Mouse (Mus musculus) hindbrain, embryonic 14.5 days (tissue): ENCODE data around the gene Ntf3. TPM values are rescaled to one million over a fixed set of nuclear protein-coding genes. Genes with fewer than 3 reads are reported as not detected.

ENCODE experiments used
- ATAC-seq: fragments of 200-750 bp; cut with Nextera tagmentation; 2 replicates; pipeline ENCODE4 v1.8.0; 2017; ENCODE audit warnings: moderate number of reproducible peaks, mild to moderate bottlenecking, moderate TSS enrichment, moderate library complexity; ENCODE audit not compliant: low FRiP score
- DNase-seq: peaks from one replicate; pipeline ENCODE4 v3.0.0-alpha.2; 2015; ENCODE audit warnings: low spot score
- H3K27ac ChIP-seq: fragments of 300-500 bp; sonication (generic); 2 replicates; pipeline ENCODE4 v1.5.1; 2014; ENCODE audit warnings: mild to moderate bottlenecking, moderate library complexity
- H3K27me3 ChIP-seq: fragments of 300-500 bp; sonication (generic); 2 replicates; pipeline ENCODE4 v1.6.1; 2014; ENCODE audit warnings: mild to moderate bottlenecking, low read length, mixed read lengths; ENCODE audit not compliant: control insufficient read depth, insufficient read depth
- H3K36me3 ChIP-seq: fragments of 300-500 bp; sonication (generic); replicated peaks from 2 replicates; pipeline ENCODE4 v1.6.1; 2014; ENCODE audit not compliant: control insufficient read depth, insufficient read depth
- H3K4me1 ChIP-seq: fragments of 300-500 bp; sonication (generic); replicated peaks from 2 replicates; pipeline ENCODE4 v1.6.1; 2014; ENCODE audit warnings: antibody characterized with exemption, low read length, mixed read lengths; ENCODE audit not compliant: control insufficient read depth, insufficient read depth
- H3K4me2 ChIP-seq: fragments of 300-500 bp; sonication (generic); replicated peaks from 2 replicates; pipeline ENCODE4 v1.6.1; 2014; ENCODE audit warnings: mild to moderate bottlenecking, moderate library complexity
- H3K4me3 ChIP-seq: fragments of 300-500 bp; sonication (generic); replicated peaks from 2 replicates; pipeline ENCODE4 v1.5.1; 2014; ENCODE audit warnings: mild to moderate bottlenecking, low read length
- H3K9ac ChIP-seq: fragments of 300-500 bp; sonication (generic); 2 replicates; pipeline ENCODE4 v1.6.1; 2014
- H3K9me3 ChIP-seq: fragments of 300-500 bp; sonication (generic); 2 replicates; pipeline ENCODE4 v1.6.1; 2016; ENCODE audit warnings: low read length; ENCODE audit not compliant: control insufficient read depth
- WGBS: fragments of 180-500 bp; shearing (Covaris S2); extraction: QIAGEN DNeasy Blood & Tissue Kit; methylation state at CpG from one replicate; pipeline ENCODE4 v1.1.7; 2014; 5-methylcytosine and 5-hydroxymethylcytosine counted together
- polyA plus RNA-seq: library from polyadenylated mRNA; unstranded; fragments of >200 nt; fragmentation: Nextera tagmentation; extraction: Ambion mirVana; gene quantifications from 2 replicates; pipeline ENCODE4 v1.2.1, GENCODE M21; 2014

Ntf3 gene
- polyA plus RNA-seq, 1 experiment from 2014 or later, result 3.0 TPM

- H3K27ac ChIP-seq, result no peak overlapping the region
- 67% methylated on average over 1 of the region's 1 CpGs for WGBS
- H3K9ac ChIP-seq, result no peak overlapping the region
- no peaks in the 10 kb centered on the region for H3K36me3 ChIP-seq
- 0 out of 2 replicates have a peak, but pooled peaks cover 3% of the 10 kb centered on the region for H3K9me3 ChIP-seq
- H3K4me1 ChIP-seq, result no peaks in the 10 kb centered on the region
- H3K4me3 ChIP-seq, result no peak overlapping the region
- no peak overlapping the region for H3K4me2 ChIP-seq
- no peak for DNase-seq
- ATAC-seq, result no peak
- no peaks in the 10 kb centered on the region for H3K27me3 ChIP-seq
Observed at GRCm38 (mm10) chr6:126186116-126186515, 19.4 kb upstream of the Ntf3 start.

GRCm38 (mm10) chr6:126172071-126172470 lies 5.4 kb upstream of the Ntf3 start:
- no peak overlapping the region for H3K4me3 ChIP-seq
- no peaks in the 10 kb centered on the region for H3K36me3 ChIP-seq
- no peak overlapping the region for H3K9ac ChIP-seq
- H3K4me2 ChIP-seq, result no peak overlapping the region
- 97% methylated on average over 1 of the region's 1 CpGs for WGBS
- DNase-seq (no peak), ATAC-seq (no peak)
- H3K27ac ChIP-seq, result no peak overlapping the region
- no peaks in the 10 kb centered on the region for H3K4me1 ChIP-seq
- no peaks in the 10 kb centered on the region for H3K9me3 ChIP-seq
- H3K27me3 ChIP-seq, result peaks cover 13% of the 10 kb centered on the region

- no peaks in the 10 kb centered on the region for H3K9me3 ChIP-seq
- H3K4me1 ChIP-seq, result peaks cover 10% of the 10 kb centered on the region; the same call in 1 of the 2 replicates
- H3K27ac ChIP-seq, result no peak overlapping the region
- no peak for DNase-seq
- ATAC-seq, result no peak
- no peak overlapping the region for H3K9ac ChIP-seq
- WGBS, result 92% methylated on average over 4 of the region's 4 CpGs
- H3K27me3 ChIP-seq, result peaks cover 26% of the 10 kb centered on the region
- H3K4me3 ChIP-seq, result no peak overlapping the region
- H3K4me2 ChIP-seq, result no peak overlapping the region
- no peaks in the 10 kb centered on the region for H3K36me3 ChIP-seq
Observed at GRCm38 (mm10) chr6:126170772-126171171, 4.1 kb upstream of the Ntf3 start.

GRCm38 (mm10) chr6:126167731-126168130 lies 1.0 kb upstream of the Ntf3 start:
- Histone ChIP-seq H3K27ac (no peak overlapping the region), H3K4me3 (no peak overlapping the region), H3K4me2 (no peak overlapping the region), H3K4me1 (peaks cover 35% of the 10 kb centered on the region), H3K9me3 (no peaks in the 10 kb centered on the region), H3K9ac (no peak overlapping the region), H3K27me3 (peaks cover 57% of the 10 kb centered on the region), H3K36me3 (no peaks in the 10 kb centered on the region)
- 20% methylated on average over 3 of the region's 3 CpGs for WGBS
- DNase-seq (peak; percentile 74), ATAC-seq (no peak)

GRCm38 (mm10) chr6:126167208-126167590 lies 489 bp upstream of the Ntf3 start:
- H3K9ac ChIP-seq, result 0 out of 2 replicates have a peak overlapping the region, but pooled peaks have one; percentile 20
- peak overlapping the region; percentile 28 for H3K4me3 ChIP-seq
- H3K4me1 ChIP-seq, result peaks cover 39% of the 10 kb centered on the region
- H3K27me3 ChIP-seq, result peaks cover 62% of the 10 kb centered on the region
- no peaks in the 10 kb centered on the region for H3K9me3 ChIP-seq
- ATAC-seq (no peak), DNase-seq (no peak)
- 10% methylated on average over 6 of the region's 6 CpGs for WGBS
- no peak overlapping the region for H3K27ac ChIP-seq
- no peaks in the 10 kb centered on the region for H3K36me3 ChIP-seq
- H3K4me2 ChIP-seq, result peak overlapping the region; percentile 50

- WGBS, result 3% methylated on average over 17 of the region's 17 CpGs
- H3K27ac ChIP-seq, result no peak overlapping the region
- H3K4me2 ChIP-seq, result 0 out of 2 replicates have a peak overlapping the region, but pooled peaks have one; percentile 3
Observed at GRCm38 (mm10) chr6:126165591-126166155, 1.0 kb downstream of the Ntf3 start.

GRCm38 (mm10) chr6:126164781-126165180 lies 1.9 kb downstream of the Ntf3 start:
- Histone ChIP-seq H3K4me1 (peaks cover 43% of the 10 kb centered on the region), H3K9ac (0 out of 2 replicates have a peak overlapping the region, but pooled peaks have one; percentile 13), H3K4me3 (peak overlapping the region; percentile 33), H3K27me3 (peaks cover 73% of the 10 kb centered on the region), H3K36me3 (no peaks in the 10 kb centered on the region), H3K4me2 (peak overlapping the region; percentile 68), H3K9me3 (no peaks in the 10 kb centered on the region), H3K27ac (no peak overlapping the region)
- no peak for DNase-seq
- WGBS, result under 1% methylated on average over 27 of the region's 27 CpGs
- ATAC-seq, result no peak

More at GRCm38 (mm10) chr6:126165591-126166155, 1.0 kb downstream of the Ntf3 start:
- peaks cover 43% of the 10 kb centered on the region for H3K4me1 ChIP-seq
- peaks cover 73% of the 10 kb centered on the region for H3K27me3 ChIP-seq
- H3K4me3 ChIP-seq, result no peak overlapping the region
- H3K36me3 ChIP-seq, result no peaks in the 10 kb centered on the region
- no peak overlapping the region for H3K9ac ChIP-seq
- ATAC-seq (no peak), DNase-seq (no peak)
- no peaks in the 10 kb centered on the region for H3K9me3 ChIP-seq

GRCm38 (mm10) chr6:126163861-126164755 lies 2.6 kb downstream of the Ntf3 start:
- Histone ChIP-seq H3K4me2 (peak overlapping the region; percentile 68), H3K4me3 (peak overlapping the region; percentile 33), H3K9ac (0 out of 2 replicates have a peak overlapping the region, but pooled peaks have one; percentile 13), H3K36me3 (no peaks in the 10 kb centered on the region), H3K27me3 (peaks cover 73% of the 10 kb centered on the region), H3K4me1 (peaks cover 43% of the 10 kb centered on the region), H3K27ac (no peak overlapping the region), H3K9me3 (no peaks in the 10 kb centered on the region)
- under 1% methylated on average over 40 of the region's 41 CpGs for WGBS
- no peak for DNase-seq
- ATAC-seq, result peak; percentile 45; the same call in 1 of the 2 replicates

GRCm38 (mm10) chr6:126163181-126163621 lies 3.5 kb downstream of the Ntf3 start:
- ATAC-seq (peak; percentile 42; the same call in 1 of the 2 replicates), DNase-seq (no peak)
- Histone ChIP-seq H3K27ac (no peak overlapping the region), H3K4me1 (peaks cover 43% of the 10 kb centered on the region), H3K4me2 (peak overlapping the region; percentile 68), H3K9ac (0 out of 2 replicates have a peak overlapping the region, but pooled peaks have one; percentile 29), H3K36me3 (no peaks in the 10 kb centered on the region), H3K9me3 (peaks cover 5% of the 10 kb centered on the region; the same call in 1 of the 2 replicates), H3K4me3 (peak overlapping the region; percentile 33), H3K27me3 (peaks cover 69% of the 10 kb centered on the region)
- WGBS, result under 1% methylated on average over 25 of the region's 25 CpGs
